Mouse (Mus musculus) limb, embryonic 10.5 days (tissue): ENCODE measurements around the gene Ybey. TPM values are rescaled to one million over a fixed set of nuclear protein-coding genes. Genes with fewer than 3 reads are reported as not detected.
A peak's percentile ranks its signal among the peaks of the same experiment; 100 is the strongest.

ENCODE experiments used
- DNase-seq: peaks from one replicate; pipeline ENCODE4 v3.0.0-alpha.2; 2017; ENCODE audit warnings: low spot score
- H3K27ac ChIP-seq: fragments of 300-500 bp; sonication (generic); 2 replicates; pipeline ENCODE4 v1.5.1; 2016; ENCODE audit warnings: mild to moderate bottlenecking
- H3K27me3 ChIP-seq: fragments of 300-500 bp; sonication (generic); 2 replicates; pipeline ENCODE4 v1.6.1; 2016; ENCODE audit warnings: low read depth, mild to moderate bottlenecking; ENCODE audit not compliant: poor library complexity, severe bottlenecking
- H3K36me3 ChIP-seq: fragments of 300-500 bp; sonication (generic); 2 replicates; pipeline ENCODE4 v1.6.1; 2016; ENCODE audit warnings: mild to moderate bottlenecking, moderate library complexity
- H3K4me1 ChIP-seq: fragments of 300-500 bp; sonication (generic); 2 replicates; pipeline ENCODE4 v1.6.1; 2016
- H3K4me3 ChIP-seq: fragments of 300-500 bp; sonication (generic); 2 replicates; pipeline ENCODE4 v1.5.1; 2016; ENCODE audit warnings: mild to moderate bottlenecking, moderate library complexity
- H3K9me3 ChIP-seq: fragments of 300-500 bp; sonication (generic); replicated peaks from 2 replicates; pipeline ENCODE4 v1.6.1; 2016; ENCODE audit warnings: mild to moderate bottlenecking
- WGBS: fragments of 180-500 bp; shearing (Covaris S2); methylation state at CpG from one replicate; pipeline ENCODE4 v1.1.7; 2016; 5-methylcytosine and 5-hydroxymethylcytosine counted together
- polyA plus RNA-seq: library from polyadenylated mRNA; unstranded; fragments of >200 nt; fragmentation: Nextera tagmentation; extraction: Ambion mirVana; gene quantifications from 2 replicates; pipeline ENCODE4 v1.2.1, GENCODE M21; 2016

The Ybey gene
- polyA plus RNA-seq, 1 experiment from 2014 or later = 11.6 TPM

DNA sequence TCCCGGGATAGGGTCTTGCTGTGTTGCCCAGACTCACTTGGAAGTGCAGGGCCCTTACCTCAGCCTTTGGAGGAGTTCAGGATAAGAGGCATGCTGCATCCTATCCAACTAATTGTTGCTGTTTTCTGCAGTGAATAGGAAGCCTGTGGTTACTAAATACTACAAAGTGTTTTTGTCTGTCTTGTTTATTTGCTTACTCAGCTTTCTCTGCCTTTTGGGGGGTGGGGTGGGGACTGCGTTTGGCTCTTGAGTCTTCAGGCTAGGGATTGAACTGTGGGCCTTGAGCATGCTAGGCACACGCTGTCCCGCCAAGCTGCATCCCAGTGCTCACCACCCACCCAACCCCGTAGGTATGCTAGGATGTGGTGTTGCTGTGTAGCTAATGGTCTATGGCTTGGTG, 4.8 kb upstream of the Ybey start:
- H3K27me3 ChIP-seq = no peaks in the 10 kb centered on the region
- H3K4me1 ChIP-seq = no peaks in the 10 kb centered on the region
- no peak overlapping the region for H3K4me3 ChIP-seq
- peaks cover 88% of the 10 kb centered on the region for H3K36me3 ChIP-seq
- H3K9me3 ChIP-seq = no peaks in the 10 kb centered on the region
- no peak overlapping the region for H3K27ac ChIP-seq
- WGBS = 94% methylated on average over 5 of the region's 5 CpGs
- DNase-seq = no peak

DNA sequence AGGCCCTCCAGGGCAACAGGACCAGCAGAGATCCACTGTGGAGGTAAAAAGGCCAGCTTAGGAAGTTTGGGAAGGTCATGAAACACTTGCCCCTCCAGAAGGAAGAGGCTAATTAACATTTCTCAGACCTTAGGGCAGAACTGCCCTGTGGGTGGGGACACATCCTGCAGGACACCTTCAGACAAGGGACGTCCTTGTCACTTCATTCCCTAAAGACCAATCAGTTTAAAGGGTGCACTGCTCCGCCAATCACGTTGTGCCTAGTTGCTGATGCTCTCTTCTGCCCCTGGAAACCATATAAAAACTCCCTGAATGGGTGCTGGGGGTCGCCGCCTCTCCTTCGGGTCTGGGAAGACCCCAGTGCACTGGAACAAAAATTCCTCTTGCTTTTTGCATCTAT, 6.2 kb downstream of the Ybey start:
- 90% methylated on average over 6 of the region's 6 CpGs for WGBS
- Histone ChIP-seq H3K27me3 (no peaks in the 10 kb centered on the region), H3K4me3 (no peak overlapping the region), H3K4me1 (0 out of 2 replicates have a peak, but pooled peaks cover 2% of the 10 kb centered on the region), H3K36me3 (peaks cover 45% of the 10 kb centered on the region), H3K27ac (no peak overlapping the region), H3K9me3 (no peaks in the 10 kb centered on the region)
- DNase-seq = no peak

DNA sequence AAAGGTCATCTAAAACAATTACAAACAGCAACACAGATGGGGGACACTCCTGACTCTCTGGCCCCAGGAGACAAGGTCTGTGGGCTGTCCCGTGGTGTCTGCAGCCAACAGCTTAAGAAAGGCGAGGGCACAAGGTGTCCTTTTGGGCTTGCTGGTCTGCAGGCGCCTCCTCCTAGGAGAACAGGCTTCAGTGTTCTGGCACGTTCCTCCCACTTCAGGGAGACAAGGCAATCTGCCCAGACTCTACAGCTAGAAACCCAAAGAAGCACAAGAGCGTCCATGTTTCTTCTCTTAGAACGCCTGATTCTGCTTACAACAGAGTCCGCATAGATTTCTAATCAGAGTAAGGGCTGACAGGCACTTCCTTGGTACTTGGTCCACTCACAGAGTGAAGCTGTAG, 6.6 kb downstream of the Ybey start:
- 94% methylated on average over 7 of the region's 7 CpGs for WGBS
- Histone ChIP-seq H3K4me3 (no peak overlapping the region), H3K36me3 (peaks cover 45% of the 10 kb centered on the region), H3K27ac (no peak overlapping the region), H3K27me3 (no peaks in the 10 kb centered on the region), H3K9me3 (no peaks in the 10 kb centered on the region), H3K4me1 (no peaks in the 10 kb centered on the region)
- DNase-seq = no peak

DNA sequence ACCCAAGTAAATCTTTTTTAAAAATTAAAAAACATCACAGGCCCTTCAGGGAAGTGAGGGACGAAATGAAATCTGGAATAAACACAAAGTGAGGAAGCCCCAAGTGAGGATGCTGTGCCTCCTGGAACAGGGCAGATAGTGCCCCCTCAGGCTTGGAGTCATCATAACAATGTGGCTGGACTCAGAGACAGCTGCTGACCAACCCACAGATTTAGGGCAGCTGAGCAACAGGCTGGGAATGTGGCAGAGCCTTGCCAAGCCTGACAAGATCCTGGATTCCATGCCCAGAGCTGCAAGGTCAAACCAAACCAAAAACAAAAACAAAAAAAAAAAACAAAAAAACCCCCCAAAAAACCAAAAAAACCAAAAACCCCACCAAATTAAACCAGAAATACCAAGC, 7.7 kb downstream of the Ybey start:
- H3K27ac ChIP-seq = no peak overlapping the region
- no peak for DNase-seq
- H3K36me3 ChIP-seq = peaks cover 45% of the 10 kb centered on the region
- H3K4me1 ChIP-seq = no peaks in the 10 kb centered on the region
- WGBS = 87% methylated on average over 1 of the region's 1 CpGs
- H3K9me3 ChIP-seq = no peaks in the 10 kb centered on the region
- H3K4me3 ChIP-seq = no peak overlapping the region
- no peaks in the 10 kb centered on the region for H3K27me3 ChIP-seq

DNA sequence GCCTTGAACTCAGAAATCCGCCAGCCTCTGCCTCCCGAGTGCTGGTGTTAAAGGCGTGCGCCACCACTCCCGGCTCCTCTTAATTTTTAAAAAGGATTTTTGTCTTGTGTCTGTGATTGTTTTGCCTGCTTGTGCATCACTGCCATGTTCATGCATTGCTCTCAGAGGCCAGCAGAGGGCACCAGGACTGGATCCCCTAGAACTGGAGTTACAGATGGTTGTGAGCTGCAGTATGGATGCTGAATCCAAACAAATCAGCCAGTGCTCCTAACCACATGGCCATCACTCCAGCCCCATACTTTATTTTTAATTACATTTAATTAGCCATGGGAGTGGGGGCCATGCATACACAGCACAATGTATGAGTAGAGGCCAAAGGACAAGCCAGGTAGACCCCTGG, 13.6 kb downstream of the Ybey start:
- H3K27me3 ChIP-seq = no peaks in the 10 kb centered on the region
- DNase-seq = peak; percentile 64
- no peaks in the 10 kb centered on the region for H3K4me1 ChIP-seq
- 54% methylated on average over 5 of the region's 5 CpGs for WGBS
- no peak overlapping the region for H3K4me3 ChIP-seq
- no peaks in the 10 kb centered on the region for H3K9me3 ChIP-seq
- peaks cover 4% of the 10 kb centered on the region for H3K36me3 ChIP-seq
- no peak overlapping the region for H3K27ac ChIP-seq

DNA sequence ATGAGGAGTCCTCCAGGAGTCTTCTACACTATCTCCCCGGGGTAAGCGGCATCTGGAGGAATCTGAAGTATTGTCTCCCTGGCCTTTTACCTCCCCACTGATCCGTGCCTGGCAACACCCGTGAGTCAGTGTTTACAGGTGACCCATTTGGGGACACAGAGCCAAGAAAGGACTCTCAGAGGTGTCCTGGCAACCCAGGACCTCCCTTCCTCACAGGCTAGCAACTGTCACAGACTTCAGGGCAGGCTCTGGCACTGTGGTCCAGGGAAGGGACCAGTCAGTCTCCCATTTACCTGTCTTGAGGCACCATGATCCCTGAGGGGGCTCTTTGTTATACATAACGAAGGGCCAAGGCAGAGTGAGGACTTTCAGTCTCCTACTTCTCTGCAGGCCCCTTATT, 20.1 kb downstream of the Ybey start, which contains the start of gene 2610028H24Rik:
Gene 2610028H24Rik, plus strand, starts transcription at position 231 of the 400 bp plus-strand sequence.
- Histone ChIP-seq H3K36me3 (no peaks in the 10 kb centered on the region), H3K4me1 (0 out of 2 replicates have a peak, but pooled peaks cover 3% of the 10 kb centered on the region), H3K27ac (no peak within 1 kb of the TSS), H3K4me3 (no peak within 1 kb of the TSS), H3K27me3 (no peaks in the 10 kb centered on the region), H3K9me3 (no peaks in the 10 kb centered on the region)
- 75% methylated on average over 5 of the region's 5 CpGs for WGBS
- DNase-seq = no peak

DNA sequence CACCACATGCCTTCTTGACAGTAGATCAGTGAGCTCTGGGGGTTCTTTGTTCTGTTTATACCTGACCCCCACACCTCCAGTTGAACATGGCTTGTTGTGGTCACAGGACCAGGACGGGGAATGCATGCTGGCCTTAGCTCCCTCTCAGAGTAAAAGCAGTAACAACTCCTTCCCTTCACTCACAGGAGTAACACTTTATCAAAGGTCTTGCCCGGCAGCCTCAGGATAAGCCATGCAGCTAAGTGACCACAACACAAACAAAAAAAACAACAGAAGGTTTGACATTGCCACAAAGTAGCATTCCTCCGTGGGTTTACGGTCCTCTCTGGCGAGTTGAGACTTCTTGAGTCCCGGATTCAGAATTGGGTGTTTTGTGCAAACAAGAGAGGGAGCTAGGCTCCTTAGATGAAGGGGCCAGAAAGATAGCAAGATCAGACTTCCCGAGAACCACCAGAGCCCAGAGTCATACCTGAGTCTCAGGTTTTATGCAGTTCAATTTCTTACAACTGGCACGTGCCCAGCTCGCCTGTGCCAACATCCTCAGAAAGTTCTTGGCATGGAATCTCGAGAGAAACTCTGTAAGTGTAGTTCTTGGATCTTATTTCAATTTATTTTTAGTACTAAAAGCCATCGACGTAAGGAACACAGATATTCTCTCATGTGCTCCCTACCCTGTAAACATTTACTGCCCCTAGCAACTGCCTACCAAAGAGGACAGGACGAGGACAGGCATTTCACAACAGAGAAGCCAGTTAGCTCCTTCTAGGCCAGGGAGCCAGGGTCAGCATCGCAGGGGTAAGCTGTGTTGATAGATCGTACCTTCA, 21.3 kb downstream of the Ybey start:
- Histone ChIP-seq H3K27me3 (no peaks in the 10 kb centered on the region), H3K27ac (no peak overlapping the region), H3K36me3 (no peaks in the 10 kb centered on the region), H3K9me3 (no peaks in the 10 kb centered on the region), H3K4me1 (peaks cover 12% of the 10 kb centered on the region), H3K4me3 (no peak overlapping the region)
- DNase-seq = no peak
- WGBS = 83% methylated on average over 15 of the region's 15 CpGs

DNA sequence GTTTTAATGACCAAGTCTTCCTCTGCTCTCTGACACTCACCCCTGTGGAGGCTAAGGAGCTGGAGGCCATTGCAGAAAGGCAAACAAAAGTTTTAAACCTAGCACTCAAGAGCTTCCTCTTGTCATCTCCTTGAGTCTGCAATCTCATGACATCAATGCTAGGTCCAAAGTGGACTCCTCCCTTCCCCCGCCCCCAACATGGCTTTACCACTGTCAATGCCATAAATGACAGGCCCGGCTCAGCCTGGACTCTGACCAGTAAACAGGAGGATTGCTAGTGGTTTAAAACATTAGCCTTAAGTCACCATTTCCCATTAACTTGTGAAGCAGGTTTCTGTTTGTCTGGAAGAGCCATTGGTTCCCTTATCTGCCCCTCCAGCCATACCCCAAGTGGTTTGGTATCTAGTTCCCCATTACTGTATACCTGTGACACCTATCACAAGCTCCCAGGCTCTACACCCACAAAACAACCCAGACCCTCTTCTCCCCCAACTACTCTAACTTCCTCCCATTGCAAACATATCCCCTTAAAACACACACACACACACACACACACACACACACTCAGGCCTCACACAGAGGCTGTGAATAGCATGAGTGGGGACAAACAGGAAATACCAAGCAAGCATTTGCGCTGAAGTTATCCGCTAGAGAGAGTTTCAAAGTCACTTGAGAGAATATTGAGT, 22.8 kb downstream of the Ybey start:
- H3K4me3 ChIP-seq = no peak overlapping the region
- DNase-seq = no peak
- H3K27me3 ChIP-seq = no peaks in the 10 kb centered on the region
- WGBS = 87% methylated on average over 4 of the region's 4 CpGs
- H3K9me3 ChIP-seq = no peaks in the 10 kb centered on the region
- H3K4me1 ChIP-seq = peaks cover 18% of the 10 kb centered on the region
- no peaks in the 10 kb centered on the region for H3K36me3 ChIP-seq
- H3K27ac ChIP-seq = no peak overlapping the region

DNA sequence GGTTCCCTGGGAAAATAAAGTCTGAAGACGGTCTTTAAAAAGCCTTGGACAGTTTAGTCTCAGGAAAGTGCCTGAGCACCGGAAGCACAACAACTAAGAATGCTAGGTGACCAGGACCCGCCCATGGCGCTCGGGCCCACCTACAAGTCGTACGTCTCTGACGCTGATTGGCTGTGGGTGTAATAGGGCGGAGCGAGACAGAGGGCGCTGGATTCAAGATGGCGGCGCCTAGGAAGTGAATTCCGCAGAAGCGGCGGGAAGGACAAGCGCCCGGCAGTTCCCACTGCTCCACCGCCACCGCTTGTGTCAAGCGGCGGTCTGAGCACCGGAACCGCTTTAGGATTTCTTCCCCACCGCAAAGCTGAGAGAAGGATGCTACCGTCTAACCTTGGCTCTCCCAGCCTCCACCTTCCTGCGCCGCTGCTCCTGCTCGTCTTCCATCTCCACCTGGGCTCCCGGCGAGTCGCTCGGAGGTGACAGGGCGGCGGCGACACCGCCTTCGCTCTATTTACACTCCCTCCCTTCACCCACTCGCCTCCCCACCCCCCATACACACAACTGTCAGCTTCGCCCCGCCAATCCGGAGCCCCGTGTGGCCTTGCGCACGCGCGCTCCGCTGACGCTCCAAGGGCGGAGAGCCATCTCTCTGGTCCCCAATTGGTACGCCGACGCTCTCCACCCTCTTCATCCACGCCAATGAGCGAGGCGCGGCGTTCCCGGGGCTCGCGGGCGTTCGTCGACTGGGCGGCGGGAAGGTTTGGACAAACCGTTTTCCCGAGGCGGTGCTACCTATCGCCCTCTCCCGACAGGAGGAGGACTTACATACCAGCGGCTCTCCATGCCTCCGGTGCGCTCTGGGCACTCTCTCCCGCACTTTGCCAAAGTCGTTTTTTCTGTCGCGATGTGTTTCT, 26.5 kb downstream of the Ybey start, which contains the start of gene Pcnt:
Gene Pcnt, minus strand, starts transcription at position 609 of the 911 bp plus-strand sequence.
- H3K27me3 ChIP-seq = no peaks in the 10 kb centered on the region
- DNase-seq = peak; percentile 96
- peaks cover 23% of the 10 kb centered on the region for H3K4me1 ChIP-seq
- H3K4me3 ChIP-seq = peak within 1 kb of the TSS; percentile 91
- H3K27ac ChIP-seq = peak within 1 kb of the TSS; percentile 95
- H3K36me3 ChIP-seq = peaks cover 36% of the 10 kb centered on the region
- no peaks in the 10 kb centered on the region for H3K9me3 ChIP-seq
- under 1% methylated on average over 78 of the region's 78 CpGs for WGBS

DNA sequence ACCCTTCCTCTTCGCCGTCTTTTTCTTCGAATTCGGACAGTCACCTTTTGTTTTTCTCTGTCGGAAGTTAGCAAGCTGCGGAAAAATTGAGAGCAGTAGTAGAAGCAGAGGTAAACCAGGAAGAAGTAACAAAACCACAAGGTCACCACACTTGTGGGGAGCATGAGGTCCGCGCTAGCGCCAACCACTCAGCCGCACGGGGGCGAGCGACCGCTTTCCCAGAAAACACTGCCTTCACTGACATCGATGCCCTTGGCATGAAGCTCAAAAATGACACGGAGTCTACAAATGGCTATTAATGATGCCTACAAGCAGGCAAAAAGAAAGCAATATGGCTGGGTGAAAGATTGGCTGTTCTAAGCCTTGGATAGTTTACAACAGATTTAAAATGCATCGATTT, 28.6 kb downstream of the Ybey start, which contains the start of gene AC141477.1:
Gene AC141477.1, minus strand, starts transcription at position 164 of the 400 bp plus-strand sequence.
- Histone ChIP-seq H3K9me3 (no peaks in the 10 kb centered on the region), H3K27me3 (no peaks in the 10 kb centered on the region), H3K4me1 (peaks cover 20% of the 10 kb centered on the region), H3K4me3 (peak within 1 kb of the TSS; percentile 91; the same call in 1 of the 2 replicates), H3K36me3 (peaks cover 58% of the 10 kb centered on the region), H3K27ac (no peak within 1 kb of the TSS)
- DNase-seq = no peak
- 96% methylated on average over 17 of the region's 17 CpGs for WGBS

DNA sequence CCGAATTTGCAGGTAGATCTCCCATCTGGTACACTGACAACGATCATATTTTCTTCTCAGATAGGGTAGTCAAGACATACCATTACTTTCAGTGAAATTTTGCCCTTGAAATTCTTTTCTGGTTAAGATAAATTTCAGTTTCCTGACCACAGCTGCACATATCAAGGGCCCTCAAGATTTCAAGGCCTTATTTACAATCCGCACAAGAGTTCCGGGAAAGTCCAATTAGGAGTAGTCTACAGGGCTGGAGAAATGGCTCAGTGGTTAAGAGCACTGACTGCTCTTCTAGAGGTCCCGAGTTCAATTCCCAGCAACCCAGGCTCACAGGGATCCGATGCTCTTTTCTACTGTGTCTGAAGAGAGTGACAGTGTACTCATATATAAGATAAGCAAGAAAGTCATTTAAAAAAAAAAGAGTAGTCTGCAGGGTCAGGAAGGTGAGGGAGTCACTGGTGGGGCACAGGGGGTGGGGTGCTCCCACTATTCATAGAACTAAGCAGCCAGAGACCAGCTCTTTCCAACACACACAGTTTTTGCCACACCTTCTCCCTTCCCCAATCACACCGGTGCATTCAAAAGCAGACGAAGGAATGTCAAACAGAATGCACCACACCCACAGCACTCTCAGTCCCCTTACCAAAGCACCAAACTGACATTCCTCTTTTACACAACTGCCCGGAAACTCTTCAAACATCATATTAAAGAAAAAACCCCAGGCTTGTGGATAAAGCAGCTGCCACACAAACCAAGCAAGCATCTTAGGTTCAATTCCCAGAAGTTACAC, 29.6 kb downstream of the Ybey start:
- peaks cover 68% of the 10 kb centered on the region for H3K36me3 ChIP-seq
- 95% methylated on average over 9 of the region's 9 CpGs for WGBS
- H3K27ac ChIP-seq = no peak overlapping the region
- DNase-seq = no peak
- H3K4me1 ChIP-seq = peaks cover 20% of the 10 kb centered on the region
- H3K27me3 ChIP-seq = no peaks in the 10 kb centered on the region
- H3K9me3 ChIP-seq = no peaks in the 10 kb centered on the region
- no peak overlapping the region for H3K4me3 ChIP-seq

DNA sequence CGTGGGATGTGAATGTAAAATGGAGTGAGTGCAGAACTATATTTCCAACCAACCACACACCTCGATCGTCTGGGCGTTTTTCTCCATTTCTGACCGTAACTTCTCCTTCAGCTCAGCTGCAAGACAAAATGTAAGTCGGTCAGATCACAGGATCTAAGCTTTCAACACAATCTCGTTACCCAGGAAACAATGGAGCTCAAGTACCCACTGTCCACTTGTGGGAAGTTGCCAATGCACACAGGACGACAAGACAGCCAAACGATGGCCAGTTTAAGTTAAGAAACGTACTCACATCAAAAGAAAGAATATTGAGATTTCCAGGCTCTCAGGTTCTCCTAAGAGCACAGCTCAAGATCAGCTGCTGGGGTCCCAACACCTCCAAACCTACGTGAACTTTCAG, 35.0 kb downstream of the Ybey start:
- no peaks in the 10 kb centered on the region for H3K4me1 ChIP-seq
- H3K9me3 ChIP-seq = no peaks in the 10 kb centered on the region
- no peaks in the 10 kb centered on the region for H3K27me3 ChIP-seq
- DNase-seq = no peak
- peaks cover 100% of the 10 kb centered on the region for H3K36me3 ChIP-seq
- no peak overlapping the region for H3K27ac ChIP-seq
- H3K4me3 ChIP-seq = no peak overlapping the region
- 96% methylated on average over 11 of the region's 11 CpGs for WGBS
